In the genomic region with DNA sequence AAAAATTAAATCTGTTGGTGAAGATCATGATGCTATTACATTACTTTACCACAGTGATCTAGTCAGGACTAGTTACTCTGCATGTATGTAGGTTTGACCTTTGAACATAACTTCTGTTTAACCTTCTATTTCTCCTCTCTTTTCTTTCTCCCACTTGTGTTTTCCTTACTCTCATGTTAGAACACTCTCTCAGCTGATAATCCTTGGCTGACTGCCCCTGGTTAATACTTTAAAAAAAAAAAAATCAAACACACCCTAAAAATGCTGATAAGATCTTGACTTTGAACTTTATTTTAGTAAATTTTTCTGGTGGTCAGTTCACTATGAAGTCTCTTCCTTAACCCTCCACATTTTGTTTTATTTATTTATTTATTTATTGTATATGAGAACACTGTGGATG, we compare ENCODE assay signal across 28 mouse cellular contexts.
"Had no signal": no experiment of that assay in that cellular context is flagged by ENCODE, and none has a peak within 500 bp of the region (broad histone marks: within the 10 kb centered on the region; RNA-seq: fewer than 3 reads in every experiment).

No protein-coding gene starts in this region.

- H3K4me1 ChIP-seq: embryonic facial prominence, embryonic 10.5 days; embryonic facial prominence, embryonic 12.5 days; embryonic facial prominence, embryonic 13.5 days; embryonic facial prominence, embryonic 15.5 days; forebrain, embryonic 10.5 days; forebrain, embryonic 12.5 days; forebrain, embryonic 13.5 days; forebrain, embryonic 15.5 days had no signal

- H3K27ac ChIP-seq: embryonic facial prominence, embryonic 10.5 days; embryonic facial prominence, embryonic 12.5 days; embryonic facial prominence, embryonic 13.5 days; embryonic facial prominence, embryonic 15.5 days; forebrain, embryonic 10.5 days; forebrain, embryonic 12.5 days; forebrain, embryonic 13.5 days; forebrain, embryonic 15.5 days; gastrocnemius, adult 2 months; heart, adult 2 months had no signal

- H3K27me3 ChIP-seq: embryonic facial prominence, embryonic 12.5 days; embryonic facial prominence, embryonic 13.5 days; embryonic facial prominence, embryonic 15.5 days; forebrain, embryonic 12.5 days; forebrain, embryonic 13.5 days; forebrain, embryonic 15.5 days had no signal

- H3K9ac ChIP-seq: embryonic facial prominence, embryonic 12.5 days; embryonic facial prominence, embryonic 13.5 days; embryonic facial prominence, embryonic 15.5 days; forebrain, embryonic 12.5 days; forebrain, embryonic 13.5 days; forebrain, embryonic 15.5 days; forebrain, postnatal 0 days had no signal

- DNase-seq: cerebellum, adult 8-10 months; cerebellum, adult 9-10 months; cerebellum, adult 9-11 months; cerebellum, postnatal 10 days; cerebellum, postnatal 14 days; cerebellum, postnatal 25 days; cerebellum, postnatal 36 days; embryo, embryonic 11 days; forebrain, postnatal 0 days; gastrocnemius, adult 2 months; gastrocnemius, postnatal 10 days; gastrocnemius, postnatal 14 days; gastrocnemius, postnatal 25 days; gastrocnemius, postnatal 36 days; heart, adult 11 months; heart, adult 18-20 months; heart, adult 2 months had no signal

- H3K9me3 ChIP-seq: embryonic facial prominence, embryonic 12.5 days; embryonic facial prominence, embryonic 13.5 days; embryonic facial prominence, embryonic 15.5 days; forebrain, embryonic 15.5 days had no signal

- ATAC-seq: forebrain, embryonic 13.5 days; forebrain, embryonic 14.5 days; forebrain, embryonic 15.5 days; forebrain, embryonic 16.5 days; forebrain, postnatal 0 days had no signal

- H3K4me2 ChIP-seq: embryonic facial prominence, embryonic 12.5 days; embryonic facial prominence, embryonic 13.5 days; embryonic facial prominence, embryonic 15.5 days; forebrain, embryonic 12.5 days; forebrain, embryonic 13.5 days; forebrain, embryonic 15.5 days had no signal

- H3K4me3 ChIP-seq: embryonic facial prominence, embryonic 10.5 days; embryonic facial prominence, embryonic 12.5 days; embryonic facial prominence, embryonic 13.5 days; embryonic facial prominence, embryonic 15.5 days; erythroblast, embryonic 14.5 days; forebrain, embryonic 10.5 days; forebrain, embryonic 12.5 days; forebrain, embryonic 13.5 days; forebrain, embryonic 15.5 days; gastrocnemius, adult 2 months; heart, adult 2 months had no signal
